Comparison of ENCODE assay signal across 19 mouse cellular contexts in genomic region chr4:62872562-62872961, GRCm38 (mm10).
"Had no signal": no experiment of that assay in that cellular context is flagged by ENCODE, and none has a peak within 500 bp of the region (broad histone marks: within the 10 kb centered on the region; RNA-seq: fewer than 3 reads in every experiment).

No protein-coding gene starts in this region.

- H3K36me3 ChIP-seq: kidney, embryonic 15.5 days; limb, embryonic 10.5 days; limb, embryonic 13.5 days; liver, embryonic 12.5 days; liver, embryonic 15.5 days; lung, embryonic 15.5 days; midbrain, embryonic 15.5 days had no signal

- H3K4me2 ChIP-seq: kidney, embryonic 15.5 days; limb, embryonic 13.5 days; liver, embryonic 12.5 days; liver, embryonic 15.5 days; lung, embryonic 15.5 days; midbrain, embryonic 11.5 days; midbrain, embryonic 15.5 days had no signal

- H3K9ac ChIP-seq: kidney, embryonic 15.5 days; limb, embryonic 13.5 days; liver, embryonic 12.5 days; liver, embryonic 15.5 days; lung, embryonic 15.5 days; midbrain, embryonic 15.5 days had no signal

- H3K27ac ChIP-seq: kidney, embryonic 15.5 days; limb, embryonic 10.5 days; limb, embryonic 13.5 days; liver, embryonic 12.5 days; liver, embryonic 15.5 days; lung, embryonic 15.5 days; midbrain, embryonic 15.5 days had no signal

- H3K9me3 ChIP-seq: kidney, embryonic 15.5 days; limb, embryonic 10.5 days; limb, embryonic 13.5 days; liver, embryonic 12.5 days; liver, embryonic 15.5 days; lung, embryonic 15.5 days; megakaryocyte, embryonic 14.5 days; midbrain, embryonic 15.5 days had no signal

- ATAC-seq: liver, embryonic 12.5 days; midbrain, embryonic 15.5 days had no signal

- H3K27me3 ChIP-seq: kidney, embryonic 15.5 days; limb, embryonic 13.5 days; liver, embryonic 12.5 days; liver, embryonic 15.5 days; lung, embryonic 15.5 days; midbrain, embryonic 15.5 days had no signal

- DNase-seq: kidney, adult 8-10 months; kidney, postnatal 10 days; kidney, postnatal 36 days; liver; lung, adult 18-20 months; lung, postnatal 10 days; lung, postnatal 36 days; thymus, adult 2 months; thymus, postnatal 14 days; thymus, postnatal 4 days had no signal

- H3K4me1 ChIP-seq: limb, embryonic 10.5 days; liver, embryonic 12.5 days; liver, embryonic 15.5 days; megakaryocyte, embryonic 14.5 days had no signal

- H3K4me3 ChIP-seq: kidney, embryonic 15.5 days; limb, embryonic 10.5 days; limb, embryonic 13.5 days; liver, embryonic 12.5 days; liver, embryonic 15.5 days; lung, embryonic 15.5 days; megakaryocyte, embryonic 14.5 days; midbrain, embryonic 15.5 days had no signal
